ENCODE assay signal across 8 mouse cellular contexts in the genomic region with DNA sequence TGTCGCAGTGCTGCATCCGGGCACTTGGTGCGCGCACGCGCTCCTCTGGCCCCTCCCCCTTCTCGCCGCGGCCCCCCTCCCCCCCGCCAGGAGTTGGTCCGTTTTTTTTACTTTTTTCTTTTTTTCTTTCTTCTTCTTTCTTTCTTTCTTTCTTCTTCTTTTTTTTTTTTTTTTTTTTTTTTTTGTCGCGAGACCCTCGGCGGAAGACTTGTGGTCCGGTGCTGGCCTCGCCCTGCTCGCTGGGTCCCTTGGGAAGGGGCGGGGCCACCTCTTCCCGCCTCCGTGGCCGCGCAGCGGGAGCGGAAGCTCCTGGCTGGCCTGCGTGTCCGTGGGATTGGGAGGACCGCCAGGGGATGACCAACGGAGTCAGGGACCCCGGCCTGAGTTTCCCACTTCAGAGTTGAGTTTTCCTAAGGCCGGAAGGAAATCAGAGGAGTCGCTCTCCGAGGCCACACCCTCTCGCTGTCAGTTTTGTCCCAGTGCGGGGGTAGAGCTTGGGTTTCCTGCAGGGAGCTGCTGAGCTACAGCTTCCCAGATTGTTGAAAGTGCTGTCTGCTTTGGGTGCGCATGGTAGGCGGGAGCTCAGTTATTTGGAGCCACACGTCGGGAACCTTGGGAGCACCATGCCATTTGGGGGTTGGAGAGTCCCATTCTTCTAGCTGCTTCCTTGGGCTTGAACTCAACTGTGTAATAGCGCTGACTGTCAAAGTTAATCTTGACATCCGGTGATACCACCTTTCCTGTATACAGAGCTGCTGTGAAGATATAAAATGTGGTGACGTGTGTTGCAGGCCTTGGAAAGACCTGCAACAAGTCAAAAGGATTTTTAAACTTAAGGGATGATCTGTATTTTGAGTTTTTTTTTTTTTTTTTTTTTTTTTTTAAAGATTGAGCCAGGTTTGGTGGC. TPM values are rescaled to one million over a fixed set of nuclear protein-coding genes. Genes with fewer than 3 reads are reported as not detected.
DNase-seq lines count a peak whose midpoint lies in the region; ATAC-seq lines count a peak whose summit lies in the region.

No protein-coding gene starts in this region.

- peak overlapping the region; percentile 97 for H3K9ac ChIP-seq in hindbrain, embryonic 13.5 days

- 0 out of 2 replicates have a peak, but pooled peaks have one; percentile 26 for ATAC-seq in hindbrain, embryonic 13.5 days (ENCODE audit: low FRiP score)

- DNase-seq in T-cell, adult 2 months (ENCODE audit: low spot score) = peak; percentile 57
- peak; percentile 77 to 81 for DNase-seq in cerebellum, postnatal 14 days
- DNase-seq in frontal cortex, postnatal 14 days (ENCODE audit: low spot score in 2 of 2) = peak; percentile 48 to 64
- DNase-seq in left cerebral cortex, adult 11 months (ENCODE audit: low spot score) = peak; percentile 59
- peak; percentile 73 for DNase-seq in lung, postnatal 25 days (ENCODE audit: low spot score)
- peak; percentile 70 for DNase-seq in retina, postnatal 7 days (ENCODE audit: low read depth, low spot score)
- peak; percentile 59 to 61 for DNase-seq in urinary bladder, adult 18-20 months (ENCODE audit: low spot score in 2 of 2)

- no peaks in the 10 kb centered on the region for H3K9me3 ChIP-seq in hindbrain, embryonic 13.5 days

- peaks cover 28% of the 10 kb centered on the region for H3K4me1 ChIP-seq in hindbrain, embryonic 13.5 days (replicated peaks)

- H3K4me3 ChIP-seq in hindbrain, embryonic 13.5 days = peak overlapping the region; percentile 94

- H3K36me3 ChIP-seq in hindbrain, embryonic 13.5 days = peaks cover 35% of the 10 kb centered on the region

- H3K4me2 ChIP-seq in hindbrain, embryonic 13.5 days = peak overlapping the region; percentile 74

- peak overlapping the region; percentile 98 for H3K27ac ChIP-seq in hindbrain, embryonic 13.5 days

- 1% methylated on average over 31 of the region's 42 CpGs for WGBS in hindbrain, embryonic 13.5 days

- H3K27me3 ChIP-seq in hindbrain, embryonic 13.5 days = no peaks in the 10 kb centered on the region

RNA-seq across cellular contexts. Expression of a gene that starts 0.9 kb away (rescaled TPM):
- 397 and 402 TPM in 2 replicates for polyA plus RNA-seq in hindbrain, embryonic 13.5 days (2015; fragmentation: Nextera tagmentation; extraction: Ambion mirVana)

RNA-seq across cellular contexts. Expression of a gene that starts 21.6 kb away (rescaled TPM):
- polyA plus RNA-seq in hindbrain, embryonic 13.5 days (2015; fragmentation: Nextera tagmentation; extraction: Ambion mirVana) = 11.8 and 13.3 TPM in 2 replicates

RNA-seq across cellular contexts. Expression of a gene that starts 25.5 kb away (rescaled TPM):
- 6.5 and 8.2 TPM in 2 replicates for polyA plus RNA-seq in hindbrain, embryonic 13.5 days (2015; fragmentation: Nextera tagmentation; extraction: Ambion mirVana)

RNA-seq across cellular contexts. Expression of a gene that starts 35.6 kb away (rescaled TPM):
- polyA plus RNA-seq in hindbrain, embryonic 13.5 days (2015; fragmentation: Nextera tagmentation; extraction: Ambion mirVana) = 0.13 TPM in 1 of 2 replicates, not detected in the other

RNA-seq across cellular contexts. Expression of a gene that starts 38.3 kb away (rescaled TPM):
- 0.26 and 0.30 TPM in 2 replicates for polyA plus RNA-seq in hindbrain, embryonic 13.5 days (2015; fragmentation: Nextera tagmentation; extraction: Ambion mirVana)

Comparison
In these comparisons a context has a peak if more than half of its experiments do, and no peak if none do; other contexts are left out.
1. Peak in every context shown above with its lines: DNase-seq, ATAC-seq, H3K4me3 ChIP-seq and H3K27ac ChIP-seq.